Mouse (Mus musculus) naive thymus-derived CD4-positive, alpha-beta T cell, adult 2 months (primary cell): ENCODE results near the gene Olfr96.
"Not testable (repeated sequence)": the region's sequence is repeated elsewhere in the genome, so short reads cannot be mapped to it uniquely, and the experiment has no call there.

Experiments used
- DNase-seq: peaks from one replicate; pipeline ENCODE4 v3.0.0-alpha.2; 2011; ENCODE audit warnings: low read depth

Gene Olfr96

GRCm38 (mm10) chr17:37219846-37220245 is at the start of gene Olfr96:
Olfr96 (plus strand) TSS chr17:37220146.
- DNase-seq, result no peak

GRCm38 (mm10) chr17:37185474-37185873 is 34.5 kb upstream of the Olfr96 start:
- DNase-seq, result no peak

- no peak for DNase-seq
Observed at GRCm38 (mm10) chr17:37190711-37191110, 29.2 kb upstream of the Olfr96 start.

- DNase-seq, result no peak
Observed at GRCm38 (mm10) chr17:37193032-37193431, 26.9 kb upstream of the Olfr96 start.

GRCm38 (mm10) chr17:37193656-37194055 is 26.3 kb upstream of the Olfr96 start, which contains the start of gene Ubd:
Ubd (plus strand) TSS chr17:37193892.
- no peak for DNase-seq

- DNase-seq, result no peak
Observed at GRCm38 (mm10) chr17:37194782-37195181, 25.2 kb upstream of the Olfr96 start.

- DNase-seq, result no peak
Observed at GRCm38 (mm10) chr17:37196845-37197724, 22.9 kb upstream of the Olfr96 start.

GRCm38 (mm10) chr17:37200894-37201293 is 19.1 kb upstream of the Olfr96 start, which contains the start of gene Olfr94:
Olfr94 (minus strand) TSS chr17:37200994.
- DNase-seq, result no peak

- peak; percentile 82 for DNase-seq
Observed at GRCm38 (mm10) chr17:37203206-37203916, 16.6 kb upstream of the Olfr96 start.

- no peak for DNase-seq
Observed at GRCm38 (mm10) chr17:37203917-37204236, 16.1 kb upstream of the Olfr96 start.

GRCm38 (mm10) chr17:37210884-37211768 is 8.8 kb upstream of the Olfr96 start:
- no peak for DNase-seq

- no peak for DNase-seq
Observed at GRCm38 (mm10) chr17:37213018-37213417, 6.9 kb upstream of the Olfr96 start, which contains the start of gene Olfr95. Olfr95 (minus strand) TSS chr17:37213118.

- DNase-seq, result no peak
Observed at GRCm38 (mm10) chr17:37218486-37218885, 1.5 kb upstream of the Olfr96 start.

- DNase-seq, result no peak
Observed at GRCm38 (mm10) chr17:37221879-37222278, 1.9 kb downstream of the Olfr96 start.

- DNase-seq, result not testable (repeated sequence)
Observed at GRCm38 (mm10) chr17:37237230-37237629, 17.3 kb downstream of the Olfr96 start, which contains the start of gene Olfr97. Olfr97 (minus strand) TSS chr17:37237330.

- no peak for DNase-seq
Observed at GRCm38 (mm10) chr17:37242198-37242597, 22.3 kb downstream of the Olfr96 start.

GRCm38 (mm10) chr17:37246715-37247114 is 26.8 kb downstream of the Olfr96 start:
- peak; percentile 82 for DNase-seq

GRCm38 (mm10) chr17:37249460-37249859 is 29.5 kb downstream of the Olfr96 start:
- DNase-seq, result no peak

GRCm38 (mm10) chr17:37250544-37250943 is 30.6 kb downstream of the Olfr96 start:
- DNase-seq, result peak; percentile 66

GRCm38 (mm10) chr17:37263626-37264025 is 43.7 kb downstream of the Olfr96 start, which contains the start of gene Olfr98:
Olfr98 (minus strand) TSS chr17:37263749.
- no peak for DNase-seq

GRCm38 (mm10) chr17:37270058-37270701 is 50.2 kb downstream of the Olfr96 start, which contains the start of gene H2-M3:
H2-M3 (plus strand) TSS chr17:37270220.
- peak; percentile 99 for DNase-seq
